Mouse (Mus musculus): ENCODE data around the gene Klc3.

DNA sequence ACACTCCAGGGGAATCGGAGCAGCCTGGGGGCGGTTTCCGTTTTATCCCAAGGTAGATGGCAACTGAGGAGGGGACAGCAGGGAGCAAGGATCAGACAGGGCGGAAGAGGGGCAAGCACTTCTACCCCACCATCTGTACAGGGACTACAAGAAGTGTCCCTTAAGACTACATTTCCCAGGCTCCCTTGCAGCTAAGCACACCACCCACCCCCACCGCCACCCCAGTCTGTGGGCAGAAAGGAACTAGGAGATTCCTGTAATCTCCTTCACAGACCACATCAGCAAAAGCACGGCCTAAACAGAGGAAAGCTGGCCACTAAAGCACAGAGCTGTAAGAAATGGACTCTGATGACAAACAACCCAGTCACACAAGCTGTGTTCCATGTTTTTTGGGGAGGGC is 22.4 kb upstream of the Klc3 start:
- TF ChIP-seq CTCF (IDR thresholded peaks at IDR 0.05; ENCODE audit: borderline replicate concordance, extremely low read depth, insufficient read depth, insufficient read length) = no peak
- no peak for TF ChIP-seq POLR2A (IDR thresholded peaks at IDR 0.05; ENCODE audit: borderline replicate concordance, extremely low read depth, insufficient read depth, insufficient read length, poor library complexity, severe bottlenecking)
